Mouse (Mus musculus) CH12.LX (cell line): ENCODE data around the gene Dydc2. TPM values are rescaled to one million over a fixed set of nuclear protein-coding genes. Genes with fewer than 3 reads are reported as not detected.

Experiments used
- DNase-seq: peaks from one replicate; pipeline ENCODE4 v3.0.0-alpha.2; 2013; ENCODE audit errors: extremely low read depth
- H3K27ac ChIP-seq: 2 replicates; pipeline ENCODE4 v1.5.1; 2012; ENCODE audit warnings: low read depth, mild to moderate bottlenecking, control low read depth, moderate library complexity; ENCODE audit not compliant: insufficient read depth
- H3K27me3 ChIP-seq: replicated peaks from 2 replicates; pipeline ENCODE3; 2012; ENCODE audit warnings: inconsistent platforms
- H3K36me3 ChIP-seq, 2 experiments: replicated peaks in 1 of 2; 2 replicates each; pipeline versions ENCODE3 to v1.6.1; 2012; ENCODE audit warnings: inconsistent platforms in 1 of 2, low read length in 1 of 2, mild to moderate bottlenecking in 1 of 2, mixed read lengths in 1 of 2, moderate library complexity in 1 of 2; ENCODE audit not compliant: control insufficient read depth in 1 of 2, insufficient read depth in 1 of 2
- H3K4me1 ChIP-seq, 2 experiments: 2 replicates each; pipeline ENCODE4 v1.6.1; 2012; ENCODE audit warnings: inconsistent platforms in 1 of 2, moderate library complexity in 1 of 2; ENCODE audit not compliant: insufficient read depth in 2 of 2, control insufficient read depth in 1 of 2
- H3K4me2 ChIP-seq: 2 replicates; pipeline ENCODE4 v1.6.1; 2012; ENCODE audit warnings: low read depth, mild to moderate bottlenecking, control low read depth; ENCODE audit not compliant: poor library complexity, insufficient read depth, severe bottlenecking
- H3K4me3 ChIP-seq, 3 experiments: fragments of 150-350 bp in 1 of 3; sonication (generic) in 1 of 3; replicated peaks in 1 of 3; 2 replicates each; pipeline versions ENCODE3 to v1.5.1; 2011 to 2012; ENCODE audit warnings: low read depth in 2 of 3, low read length in 2 of 3, mild to moderate bottlenecking in 2 of 3, moderate library complexity in 2 of 3, control low read depth in 1 of 3, improper control_type of control experiment in 1 of 3, inconsistent platforms in 1 of 3, mixed read lengths in 1 of 3; ENCODE audit not compliant: poor library complexity in 1 of 3
- H3K79me2 ChIP-seq: replicated peaks from 2 replicates; pipeline ENCODE4 v1.6.1; 2012; ENCODE audit warnings: mild to moderate bottlenecking, moderate library complexity; ENCODE audit not compliant: control insufficient read depth, poor library complexity, insufficient read depth, severe bottlenecking; ENCODE audit errors: extremely low read depth
- H3K9ac ChIP-seq: 2 replicates; pipeline ENCODE4 v1.6.1; 2012; ENCODE audit warnings: low read depth, mild to moderate bottlenecking, control low read depth, moderate library complexity; ENCODE audit not compliant: insufficient read depth
- H3K9me3 ChIP-seq: replicated peaks from 2 replicates; pipeline ENCODE3; 2012; ENCODE audit warnings: low read length, inconsistent platforms, mixed read lengths
- BHLHE40 ChIP-seq: IDR thresholded peaks from 2 replicates; pipeline ENCODE4 v1.6.1; 2011; ENCODE audit warnings: mild to moderate bottlenecking, low read depth, low read length, improper control_type of control experiment
- CHD1 ChIP-seq: IDR thresholded peaks from 2 replicates; pipeline ENCODE4 v1.6.1; 2012; ENCODE audit warnings: low read depth, low read length, improper control_type of control experiment, inconsistent platforms
- EP300 ChIP-seq: IDR thresholded peaks from 2 replicates; pipeline ENCODE4 v1.6.1; 2011; ENCODE audit warnings: low read length, improper control_type of control experiment
- ETS1 ChIP-seq: conservative IDR thresholded peaks from 2 replicates; pipeline ENCODE4 v1.6.1; 2012; ENCODE audit warnings: low read depth, mild to moderate bottlenecking, inconsistent platforms, low read length, improper control_type of control experiment, moderate library complexity
- GABPA ChIP-seq: IDR thresholded peaks from 2 replicates; pipeline ENCODE4 v1.6.1; 2012; ENCODE audit warnings: low read depth, low read length, improper control_type of control experiment, inconsistent platforms; ENCODE audit not compliant: insufficient replicate concordance
- HCFC1 ChIP-seq: IDR thresholded peaks from 2 replicates; pipeline ENCODE4 v1.6.1; 2012; ENCODE audit warnings: low read depth, mild to moderate bottlenecking, inconsistent platforms, low read length, improper control_type of control experiment
- JUND ChIP-seq: conservative IDR thresholded peaks from 2 replicates; pipeline ENCODE4 v1.6.1; 2011; ENCODE audit warnings: low read depth, low read length, improper control_type of control experiment
- MAFK ChIP-seq: IDR thresholded peaks from 2 replicates; pipeline ENCODE4 v1.6.1; 2011; ENCODE audit warnings: low read length, improper control_type of control experiment; ENCODE audit not compliant: insufficient replicate concordance
- MAX ChIP-seq: IDR thresholded peaks from 2 replicates; pipeline ENCODE4 v1.6.1; 2011; ENCODE audit warnings: low read length, improper control_type of control experiment
- MAZ ChIP-seq: IDR thresholded peaks from 2 replicates; pipeline ENCODE4 v1.6.1; 2012; ENCODE audit warnings: low read depth, mild to moderate bottlenecking, inconsistent platforms, low read length, improper control_type of control experiment, moderate library complexity
- MXI1 ChIP-seq: IDR thresholded peaks from 2 replicates; pipeline ENCODE4 v1.6.1; 2011; ENCODE audit warnings: mild to moderate bottlenecking, low read depth, low read length, improper control_type of control experiment
- NELFE ChIP-seq: IDR thresholded peaks from 2 replicates; pipeline ENCODE4 v1.6.1; 2011; ENCODE audit warnings: low read depth, low read length, improper control_type of control experiment
- NRF1 ChIP-seq: IDR thresholded peaks from 2 replicates; pipeline ENCODE4 v1.6.1; 2014; ENCODE audit warnings: low read depth, mild to moderate bottlenecking, inconsistent platforms, low read length, improper control_type of control experiment, moderate library complexity
- PAX5 ChIP-seq: IDR thresholded peaks from 2 replicates; pipeline ENCODE4 v1.6.1; 2012; ENCODE audit warnings: low read length, inconsistent platforms, mixed read lengths
- POLR2AphosphoS2 ChIP-seq: IDR thresholded peaks from 2 replicates; pipeline ENCODE4 v1.6.1; 2011; ENCODE audit warnings: low read depth, low read length, improper control_type of control experiment
- RAD21 ChIP-seq: IDR thresholded peaks from 2 replicates; pipeline ENCODE4 v1.6.1; 2011; ENCODE audit warnings: low read depth, mild to moderate bottlenecking, low read length, improper control_type of control experiment, moderate library complexity
- RCOR1 ChIP-seq: conservative IDR thresholded peaks from 2 replicates; pipeline ENCODE4 v1.6.1; 2012; ENCODE audit warnings: low read depth, mild to moderate bottlenecking, inconsistent platforms, low read length, improper control_type of control experiment
- SMC3 ChIP-seq: IDR thresholded peaks from 2 replicates; pipeline ENCODE4 v1.6.1; 2011; ENCODE audit warnings: low read depth, low read length, improper control_type of control experiment
- TCF12 ChIP-seq: IDR thresholded peaks from 2 replicates; pipeline ENCODE4 v1.6.1; 2014; ENCODE audit warnings: low read depth, mild to moderate bottlenecking, inconsistent platforms, low read length, improper control_type of control experiment
- USF1 ChIP-seq: IDR thresholded peaks from 2 replicates; pipeline ENCODE4 v1.6.1; 2014; ENCODE audit warnings: low read depth, mild to moderate bottlenecking, inconsistent platforms, low read length, improper control_type of control experiment
- ZC3H11A ChIP-seq: IDR thresholded peaks from 2 replicates; pipeline ENCODE4 v1.6.1; 2012; ENCODE audit warnings: low read depth, mild to moderate bottlenecking, inconsistent platforms, low read length, improper control_type of control experiment
- ZKSCAN1 ChIP-seq: IDR thresholded peaks from 2 replicates; pipeline ENCODE4 v1.6.1; 2012; ENCODE audit warnings: low read depth, inconsistent platforms, low read length, improper control_type of control experiment, borderline replicate concordance
- dilution Hi-C: fragments of 300-500 bp; cut with MboI; formaldehyde crosslinking; loops from 2 replicates; pipeline ENCODE4 v1.14.3; 2020; ENCODE audit warnings: low sequenced_read_pairs; ENCODE audit not compliant: extremely low pct_unique_long_range_greater_than_20kb, extremely low pct_ligation_motif_present
- in situ Hi-C: fragments of 300-500 bp; cut with MboI; formaldehyde crosslinking; loops from 3 replicates; pipeline ENCODE4 v1.14.3; 2019; ENCODE audit warnings: low sequenced_read_pairs, low pct_ligation_motif_present, low pct_unique_long_range_greater_than_20kb, mixed read lengths
- polyA plus RNA-seq: library from polyadenylated mRNA; unstranded; fragments of >175 nt; gene quantifications from 2 replicates; pipeline ENCODE4 v1.2.1, GENCODE M21; 2012; ENCODE audit warnings: low read depth; ENCODE audit not compliant: insufficient read length
- total RNA-seq, 2 experiments: library from RNA; depleted of rRNA; stranded (reverse); fragments of 300-350 nt in 1 of 2; fragments of >200 nt in 1 of 2; gene quantifications; 2 replicates each; pipeline ENCODE4 v1.2.3; 2012 to 2014

Dydc2 gene
- total and polyA plus RNA-seq, 3 experiments: 0.67 TPM; not detected in 2

GRCm38 (mm10) chr14:41066416-41066815 is 2.6 kb downstream of the Dydc2 start:
- dilution Hi-C loops (no loop called here), in situ Hi-C loops (no loop called here)
- H3K27ac ChIP-seq: no peak overlapping the region
- H3K27me3 ChIP-seq: peaks cover 2% of the 10 kb centered on the region
- H3K4me3 ChIP-seq: no peak overlapping the region
- H3K9me3 ChIP-seq: no peaks in the 10 kb centered on the region
- H3K36me3 ChIP-seq: no peaks in the 10 kb centered on the region
- DNase-seq: no peak
- no peaks in the 10 kb centered on the region for H3K79me2 ChIP-seq
- TF ChIP-seq NRF1: no peak
- TF ChIP-seq NELFE: no peak
- no peak for TF ChIP-seq HCFC1
- no peak for TF ChIP-seq MAFK
- no peak for TF ChIP-seq GABPA
- no peak for TF ChIP-seq MAX
- no peak for TF ChIP-seq RCOR1
- no peak for TF ChIP-seq EP300
- no peak for TF ChIP-seq RAD21
- TF ChIP-seq BHLHE40: no peak
- no peaks in the 10 kb centered on the region for H3K4me1 ChIP-seq
- no peak overlapping the region for H3K4me2 ChIP-seq
- H3K9ac ChIP-seq: no peak overlapping the region

- Histone ChIP-seq H3K4me1 (no peaks in the 10 kb centered on the region), H3K36me3 (no peaks in the 10 kb centered on the region), H3K4me2 (no peak overlapping the region), H3K4me3 (no peak overlapping the region), H3K27ac (no peak overlapping the region), H3K27me3 (peaks cover 2% of the 10 kb centered on the region), H3K9ac (no peak overlapping the region), H3K79me2 (no peaks in the 10 kb centered on the region), H3K9me3 (no peaks in the 10 kb centered on the region)
- TF ChIP-seq NELFE (no peak), SMC3 (no peak), NRF1 (no peak), ETS1 (no peak), ZC3H11A (no peak), MXI1 (no peak), CHD1 (no peak), USF1 (no peak), JUND (no peak), POLR2AphosphoS2 (no peak), ZKSCAN1 (no peak), PAX5 (no peak), TCF12 (no peak), RAD21 (no peak), MAFK (no peak), MAZ (no peak)
- dilution Hi-C loops (no loop called here), in situ Hi-C loops (no loop called here)
- DNase-seq: no peak
Measured at GRCm38 (mm10) chr14:41065168-41065567, 3.8 kb downstream of the Dydc2 start.
